Mouse (Mus musculus) C2C12 (cell line): Measurements from ENCODE around the gene Celf1.

Source experiments
- CTCF ChIP-seq: IDR thresholded peaks from one replicate; pipeline ENCODE4 v1.5.1; 2011; ENCODE audit not compliant: control insufficient read depth, insufficient read depth, insufficient read length
- MYOD1 ChIP-seq: IDR thresholded peaks from one replicate; pipeline ENCODE4 v1.6.1; 2011; ENCODE audit warnings: low read depth; ENCODE audit not compliant: control insufficient read depth, insufficient read length

- no peak for TF ChIP-seq MYOD1
- TF ChIP-seq CTCF = no peak
Measured at GRCm38 (mm10) chr2:90913671-90914070, 26.5 kb upstream of the Celf1 start.
